Mouse (Mus musculus) small intestine, adult 2 months (tissue): Measurements from ENCODE around the gene Mark2. TPM values are rescaled to one million over a fixed set of nuclear protein-coding genes. Genes with fewer than 3 reads are reported as not detected.
A peak's percentile ranks its signal among the peaks of the same experiment; 100 is the strongest.

ENCODE experiments used
- H3K27ac ChIP-seq: fragments of 200-500 bp; 2 replicates; pipeline ENCODE4 v1.5.1; 2012; ENCODE audit warnings: low read depth, low read length, control low read depth, inconsistent platforms; ENCODE audit not compliant: insufficient read depth
- H3K27me3 ChIP-seq: fragments of 200-500 bp; 2 replicates; pipeline ENCODE4 v1.6.1; 2012; ENCODE audit warnings: mild to moderate bottlenecking, moderate library complexity, low read length, inconsistent platforms; ENCODE audit not compliant: control insufficient read depth, insufficient read depth
- H3K36me3 ChIP-seq: fragments of 200-500 bp; 2 replicates; pipeline ENCODE4 v1.6.1; 2012; ENCODE audit warnings: mild to moderate bottlenecking, low read length, control low read depth, inconsistent platforms; ENCODE audit not compliant: control insufficient read depth, insufficient read depth
- H3K4me1 ChIP-seq: fragments of 200-500 bp; 2 replicates; pipeline ENCODE4 v1.6.1; 2012; ENCODE audit warnings: low read length, inconsistent platforms, mixed read lengths; ENCODE audit not compliant: control insufficient read depth, insufficient read depth, insufficient read length
- H3K4me3 ChIP-seq: fragments of 200-500 bp; 2 replicates; pipeline ENCODE4 v1.5.1; 2012; ENCODE audit warnings: low read depth, mild to moderate bottlenecking, control low read depth, inconsistent platforms, low read length, moderate library complexity
- CTCF ChIP-seq: fragments of 200-500 bp; IDR thresholded peaks from 2 replicates; pipeline ENCODE4 v1.5.1; 2012; ENCODE audit warnings: low read depth, mild to moderate bottlenecking, control low read depth, inconsistent platforms, low read length, moderate library complexity, mixed read lengths; ENCODE audit not compliant: insufficient replicate concordance, insufficient read length; ENCODE audit errors: extremely low read depth
- POLR2A ChIP-seq: fragments of 200-500 bp; IDR thresholded peaks from 2 replicates; pipeline ENCODE4 v1.6.1; 2012; ENCODE audit warnings: low read depth, mild to moderate bottlenecking, control low read depth, inconsistent platforms, low read length, moderate library complexity
- WGBS: fragments of 180-500 bp; shearing (Covaris S2); methylation state at CpG from one replicate; pipeline ENCODE4 v1.1.7; 2018; 5-methylcytosine and 5-hydroxymethylcytosine counted together
- polyA plus RNA-seq: library from polyadenylated mRNA; depleted of rRNA; stranded (reverse); fragments of >200 nt; gene quantifications from 2 replicates; pipeline ENCODE4 v1.2.3, GENCODE M21; 2012

Gene Mark2
- polyA plus RNA-seq, 1 experiment: 279 TPM

DNA sequence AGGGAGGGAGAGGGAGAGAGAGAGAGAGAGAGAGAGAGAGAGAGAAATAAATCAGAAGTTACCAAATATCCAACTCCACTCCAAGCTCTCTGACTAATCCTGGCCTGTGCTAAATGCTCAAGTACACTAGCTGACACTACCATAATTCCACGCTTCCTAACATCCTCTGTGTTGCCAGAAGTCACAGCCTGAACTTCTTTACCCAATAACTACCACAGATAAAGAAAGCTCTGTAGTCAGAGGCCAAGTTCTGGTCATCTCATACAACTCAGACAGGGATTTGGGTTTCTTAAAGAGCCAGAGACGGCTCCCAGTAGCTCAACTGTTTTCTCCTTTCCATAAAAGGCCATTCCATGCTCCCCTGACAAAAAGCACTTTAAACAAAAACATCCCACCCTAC is 36.9 kb downstream of the Mark2 start:
- no peak for TF ChIP-seq POLR2A
- TF ChIP-seq CTCF: no peak
- no peak overlapping the region for H3K27ac ChIP-seq
- H3K36me3 ChIP-seq: no peaks in the 10 kb centered on the region; the same call in 1 of the 2 replicates
- H3K27me3 ChIP-seq: no peaks in the 10 kb centered on the region
- peaks cover 43% of the 10 kb centered on the region for H3K4me1 ChIP-seq
- H3K4me3 ChIP-seq: no peak overlapping the region
- 80% methylated on average over 2 of the region's 2 CpGs for WGBS

GRCm38 (mm10) chr19:7303796-7304195 is 37.9 kb downstream of the Mark2 start:
- WGBS: 70% methylated on average over 6 of the region's 6 CpGs
- Histone ChIP-seq H3K4me1 (peaks cover 36% of the 10 kb centered on the region), H3K27ac (no peak overlapping the region), H3K27me3 (no peaks in the 10 kb centered on the region), H3K36me3 (no peaks in the 10 kb centered on the region; the same call in 1 of the 2 replicates), H3K4me3 (no peak overlapping the region)
- no peak for TF ChIP-seq POLR2A
- TF ChIP-seq CTCF: peak; percentile 13; the same call in 1 of the 2 replicates

- H3K27ac ChIP-seq: peak overlapping the region; percentile 64
Measured at GRCm38 (mm10) chr19:7302493-7302797, 39.2 kb downstream of the Mark2 start.

GRCm38 (mm10) chr19:7301647-7302492 is 39.8 kb downstream of the Mark2 start:
- 50% methylated on average over 7 of the region's 7 CpGs for WGBS
- Histone ChIP-seq H3K4me3 (no peak overlapping the region), H3K27ac (peak overlapping the region; percentile 64), H3K36me3 (no peaks in the 10 kb centered on the region; the same call in 1 of the 2 replicates), H3K4me1 (peaks cover 18% of the 10 kb centered on the region), H3K27me3 (no peaks in the 10 kb centered on the region)
- no peak for TF ChIP-seq CTCF

More at GRCm38 (mm10) chr19:7302493-7302797, 39.2 kb downstream of the Mark2 start:
- H3K4me3 ChIP-seq: no peak overlapping the region
- H3K36me3 ChIP-seq: no peaks in the 10 kb centered on the region; the same call in 1 of the 2 replicates
- WGBS: 47% methylated on average over 1 of the region's 1 CpGs
- TF ChIP-seq POLR2A (no peak), CTCF (no peak)
- peaks cover 23% of the 10 kb centered on the region for H3K4me1 ChIP-seq
- no peaks in the 10 kb centered on the region for H3K27me3 ChIP-seq

DNA sequence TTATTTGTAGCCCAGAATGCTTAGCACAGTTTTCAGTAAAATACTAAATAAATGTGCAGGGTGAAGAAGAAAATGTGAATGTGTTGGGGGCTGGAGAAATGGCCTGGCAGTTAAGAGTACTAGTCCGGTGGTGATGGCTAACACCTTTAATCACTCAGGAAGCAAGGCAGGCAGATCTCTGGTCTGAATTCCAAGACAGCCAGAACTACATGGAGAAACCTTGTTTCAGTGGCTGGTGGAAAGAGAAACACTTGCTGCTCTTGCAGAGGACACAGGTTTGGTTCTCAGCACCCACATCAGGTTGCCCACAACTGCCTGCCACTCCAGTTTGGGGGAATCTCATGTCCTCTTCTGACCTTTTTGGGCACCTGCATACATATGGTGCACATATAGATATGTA is 41.6 kb downstream of the Mark2 start:
- WGBS: 96% methylated on average over 1 of the region's 1 CpGs
- H3K4me3 ChIP-seq: no peak overlapping the region
- no peak overlapping the region for H3K27ac ChIP-seq
- H3K27me3 ChIP-seq: no peaks in the 10 kb centered on the region
- H3K36me3 ChIP-seq: no peaks in the 10 kb centered on the region; the same call in 1 of the 2 replicates
- TF ChIP-seq POLR2A (no peak), CTCF (no peak)
- H3K4me1 ChIP-seq: peaks cover 20% of the 10 kb centered on the region

GRCm38 (mm10) chr19:7299052-7299451 is 42.6 kb downstream of the Mark2 start:
- Histone ChIP-seq H3K36me3 (no peaks in the 10 kb centered on the region; the same call in 1 of the 2 replicates), H3K4me1 (peaks cover 20% of the 10 kb centered on the region), H3K27ac (no peak overlapping the region), H3K27me3 (no peaks in the 10 kb centered on the region), H3K4me3 (no peak overlapping the region)
- TF ChIP-seq CTCF (no peak), POLR2A (no peak)

- Histone ChIP-seq H3K4me1 (peaks cover 12% of the 10 kb centered on the region; the same call in 1 of the 2 replicates), H3K27ac (peak overlapping the region; percentile 89), H3K36me3 (no peaks in the 10 kb centered on the region; the same call in 1 of the 2 replicates), H3K27me3 (no peaks in the 10 kb centered on the region), H3K4me3 (no peak overlapping the region)
- WGBS: 45% methylated on average over 4 of the region's 4 CpGs
- TF ChIP-seq CTCF (no peak), POLR2A (no peak)
Measured at GRCm38 (mm10) chr19:7295959-7296358, 45.7 kb downstream of the Mark2 start.
